Mouse (Mus musculus): ENCODE data around the gene Mndal. TPM values are rescaled to one million over a fixed set of nuclear protein-coding genes. Genes with fewer than 3 reads are reported as not detected.
A peak's percentile ranks its signal among the peaks of the same experiment; 100 is the strongest.
"Not testable (repeated sequence)": the region's sequence is repeated elsewhere in the genome, so short reads cannot be mapped to it uniquely, and the experiment has no call there.

Gene Mndal
- total and polyA plus RNA-seq, 3 experiments = 6.6 to 12.8 (median 12.7) TPM

- DNase-seq = peak; percentile 40 to 45
- Histone ChIP-seq H3K27ac (peak overlapping the region; percentile 83), H3K4me3 (peak overlapping the region; percentile 51; the same call in 1 of the 2 replicates), H3K9ac (ENCODE audit: low read depth, low read length) (peak overlapping the region; percentile 72)
- H3K36me3 ChIP-seq (ENCODE audit: control insufficient read depth, insufficient read depth, low read length); H3K4me1 ChIP-seq (ENCODE audit: control insufficient read depth, insufficient read depth, low read length); intact Hi-C loops (cut with DNase I); H3K79me2 ChIP-seq (replicated peaks; ENCODE audit: control insufficient read depth, insufficient read depth, low read length); H3K27me3 ChIP-seq (ENCODE audit: control insufficient read depth, insufficient read depth, low read length): not testable (repeated sequence)
- WGBS = 25% methylated on average over 3 of the region's 3 CpGs
- TF ChIP-seq POLR2A (IDR thresholded peaks at IDR 0.05; ENCODE audit: insufficient read depth, low read depth, low read length) = 0 out of 2 replicates have a peak, but pooled peaks have one; percentile 18
Measured at GRCm38 (mm10) chr1:173880004-173880666, 62.2 kb downstream of the Mndal start.

DNA sequence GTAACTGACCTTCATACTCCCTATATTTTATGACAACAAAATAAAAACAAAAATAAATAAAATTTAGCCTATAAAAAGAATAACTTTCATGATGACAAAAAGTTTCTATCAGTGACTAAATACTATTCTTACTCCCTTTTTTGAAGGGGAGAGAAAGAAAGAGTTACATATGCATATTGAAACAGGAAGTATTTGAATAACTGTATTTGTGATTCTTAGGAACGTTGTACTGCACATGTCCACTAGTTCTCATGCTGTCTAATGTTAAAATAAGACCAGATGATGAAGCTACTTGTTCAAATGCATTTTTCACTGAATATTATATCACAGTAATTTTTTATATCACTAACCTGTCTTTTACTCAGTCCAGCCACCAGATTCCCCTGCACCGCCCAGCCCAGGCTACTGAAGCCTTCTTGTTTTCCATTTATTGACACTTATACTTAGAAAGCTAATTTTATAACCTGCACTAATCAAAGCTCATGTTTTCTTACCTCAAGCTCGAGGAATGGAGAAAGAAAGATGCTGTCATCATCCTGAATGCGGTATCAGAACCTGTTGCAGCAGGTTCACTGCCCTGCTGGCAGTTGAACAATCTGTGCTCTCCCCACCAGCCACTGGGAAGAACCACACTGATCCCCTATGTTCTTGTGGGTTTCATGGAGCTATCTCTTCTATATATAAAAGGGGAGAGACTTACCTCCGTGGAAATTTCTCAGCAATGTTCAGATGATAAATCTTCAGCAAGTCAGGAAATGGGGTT lies 62.9 kb downstream of the Mndal start:
- not testable (repeated sequence) for H3K27me3 ChIP-seq (ENCODE audit: control insufficient read depth, insufficient read depth, low read length); H3K4me1 ChIP-seq (ENCODE audit: control insufficient read depth, insufficient read depth, low read length); H3K79me2 ChIP-seq (replicated peaks; ENCODE audit: control insufficient read depth, insufficient read depth, low read length); DNase-seq; H3K36me3 ChIP-seq (ENCODE audit: control insufficient read depth, insufficient read depth, low read length)
- Histone ChIP-seq H3K9ac (ENCODE audit: low read depth, low read length) (peak overlapping the region; percentile 51; the same call in 1 of the 2 replicates), H3K4me3 (peak overlapping the region; percentile 51), H3K27ac (peak overlapping the region; percentile 83)
- intact Hi-C loops (cut with DNase I) = loop anchor here (2.0 to 10.0 kb wide), 2 partner anchors 55 to 77 kb away; no protein-coding TSS in a partner anchor
- WGBS = 27% methylated on average over 5 of the region's 5 CpGs
- TF ChIP-seq CTCF (IDR thresholded peaks at IDR 0.05) = peak; percentile 3; the same call in 1 of the 2 replicates

- WGBS = 48% methylated on average over 6 of the region's 6 CpGs
- not testable (repeated sequence) for H3K27me3 ChIP-seq (ENCODE audit: control insufficient read depth, insufficient read depth, low read length); H3K36me3 ChIP-seq (ENCODE audit: control insufficient read depth, insufficient read depth, low read length); H3K79me2 ChIP-seq (replicated peaks; ENCODE audit: control insufficient read depth, insufficient read depth, low read length); DNase-seq; H3K9ac ChIP-seq (ENCODE audit: low read depth, low read length); H3K4me1 ChIP-seq (ENCODE audit: control insufficient read depth, insufficient read depth, low read length)
- intact Hi-C loops (cut with DNase I) = loop anchor here (2.0 to 10.0 kb wide), 2 partner anchors 57 to 75 kb away; no protein-coding TSS in a partner anchor
- Histone ChIP-seq H3K27ac (peak overlapping the region; percentile 83), H3K4me3 (peak overlapping the region; percentile 51)
Measured at GRCm38 (mm10) chr1:173878264-173878663, 64.0 kb downstream of the Mndal start.

GRCm38 (mm10) chr1:173877125-173877524 lies 65.2 kb downstream of the Mndal start:
- intact Hi-C loops (cut with DNase I) = loop anchor here (10.0 kb wide), 1 partner anchor 58 kb away; no protein-coding TSS in a partner anchor
- not testable (repeated sequence) for H3K79me2 ChIP-seq (replicated peaks; ENCODE audit: control insufficient read depth, insufficient read depth, low read length); H3K36me3 ChIP-seq (ENCODE audit: control insufficient read depth, insufficient read depth, low read length); H3K9ac ChIP-seq (ENCODE audit: low read depth, low read length); H3K4me1 ChIP-seq (ENCODE audit: control insufficient read depth, insufficient read depth, low read length); H3K27me3 ChIP-seq (ENCODE audit: control insufficient read depth, insufficient read depth, low read length); DNase-seq; H3K27ac ChIP-seq
- 53% methylated on average over 1 of the region's 1 CpGs for WGBS
- H3K4me3 ChIP-seq = peak overlapping the region; percentile 11; the same call in 1 of the 2 replicates

DNA sequence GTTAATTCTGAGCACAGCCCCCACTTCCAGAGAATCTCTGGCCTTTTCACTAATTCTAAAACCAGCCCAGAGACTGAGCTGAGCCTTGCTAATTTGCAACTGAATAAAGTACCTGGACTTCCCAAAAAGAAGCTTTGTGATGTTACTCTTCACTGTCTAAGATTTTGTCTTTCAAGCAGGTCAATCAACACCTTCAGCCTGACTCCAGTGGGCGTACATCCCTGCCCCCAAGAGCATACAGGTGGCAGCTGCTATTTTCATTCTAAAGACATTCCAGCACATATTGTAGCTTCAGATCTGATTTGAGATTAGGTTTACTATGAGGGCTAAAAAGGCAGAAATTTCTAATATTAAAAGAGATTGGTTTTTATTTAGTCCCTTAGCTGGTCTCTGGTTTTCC lies 73.7 kb downstream of the Mndal start:
- intact Hi-C loops (cut with DNase I) = not testable (repeated sequence)
- WGBS = 84% methylated on average over 1 of the region's 1 CpGs

GRCm38 (mm10) chr1:173866504-173866903 lies 75.8 kb downstream of the Mndal start:
- no peak for DNase-seq
- Histone ChIP-seq H3K4me3 (no peak overlapping the region), H3K9ac (ENCODE audit: low read depth, low read length) (no peak overlapping the region), H3K79me2 (replicated peaks; ENCODE audit: control insufficient read depth, insufficient read depth, low read length) (no peaks in the 10 kb centered on the region), H3K27me3 (ENCODE audit: control insufficient read depth, insufficient read depth, low read length) (no peaks in the 10 kb centered on the region), H3K27ac (no peak overlapping the region), H3K4me1 (ENCODE audit: control insufficient read depth, insufficient read depth, low read length) (no peaks in the 10 kb centered on the region), H3K36me3 (ENCODE audit: control insufficient read depth, insufficient read depth, low read length) (0 out of 2 replicates have a peak, but pooled peaks cover 2% of the 10 kb centered on the region)
- intact Hi-C loops (cut with DNase I) = no loop called here
- TF ChIP-seq EP300 (IDR thresholded peaks at IDR 0.05; ENCODE audit: insufficient read depth, low read depth, low read length) (no peak), CTCF (IDR thresholded peaks at IDR 0.05) (no peak), POLR2A (IDR thresholded peaks at IDR 0.05; ENCODE audit: insufficient read depth, low read depth, low read length) (no peak)
- WGBS = 84% methylated on average over 12 of the region's 12 CpGs

More for the DNA sequence above, 73.7 kb downstream of the Mndal start:
- not testable (repeated sequence) for H3K4me3 ChIP-seq; H3K36me3 ChIP-seq (ENCODE audit: control insufficient read depth, insufficient read depth, low read length); H3K27ac ChIP-seq; H3K4me1 ChIP-seq (ENCODE audit: control insufficient read depth, insufficient read depth, low read length); H3K27me3 ChIP-seq (ENCODE audit: control insufficient read depth, insufficient read depth, low read length); H3K9ac ChIP-seq (ENCODE audit: low read depth, low read length); DNase-seq; H3K79me2 ChIP-seq (replicated peaks; ENCODE audit: control insufficient read depth, insufficient read depth, low read length)

All from heart, adult 2 months (tissue).